Mouse (Mus musculus) intestine, embryonic 15.5 days (tissue): ENCODE measurements at regions not wholly inside any gene's neighbourhood (a gene's known extent, or its start where the extent isn't known, plus 50 kb on each side); places are given as distances from the start of the nearest gene placed in this dataset.

Experiments
- ATAC-seq: fragments of 200-750 bp; cut with Nextera tagmentation; 2 replicates; pipeline ENCODE4 v1.8.0; 2017; ENCODE audit warnings: moderate TSS enrichment, moderate library complexity
- H3K27ac ChIP-seq: fragments of 300-500 bp; sonication (generic); 2 replicates; pipeline ENCODE4 v1.5.1; 2015; ENCODE audit warnings: mild to moderate bottlenecking, inconsistent platforms
- H3K27me3 ChIP-seq: fragments of 300-500 bp; sonication (generic); replicated peaks from 2 replicates; pipeline ENCODE4 v1.6.1; 2015; ENCODE audit warnings: inconsistent platforms
- H3K36me3 ChIP-seq: fragments of 300-500 bp; sonication (generic); 2 replicates; pipeline ENCODE4 v1.6.1; 2015; ENCODE audit warnings: inconsistent platforms
- H3K4me1 ChIP-seq: fragments of 300-500 bp; sonication (generic); replicated peaks from 2 replicates; pipeline ENCODE4 v1.6.1; 2015; ENCODE audit warnings: inconsistent platforms
- H3K4me2 ChIP-seq: fragments of 300-500 bp; sonication (generic); replicated peaks from 2 replicates; pipeline ENCODE4 v1.6.1; 2015; ENCODE audit warnings: mild to moderate bottlenecking, inconsistent platforms
- H3K4me3 ChIP-seq: fragments of 300-500 bp; sonication (generic); replicated peaks from 2 replicates; pipeline ENCODE4 v1.5.1; 2015; ENCODE audit warnings: inconsistent platforms
- H3K9ac ChIP-seq: fragments of 300-500 bp; sonication (generic); 2 replicates; pipeline ENCODE4 v1.6.1; 2015; ENCODE audit warnings: inconsistent platforms
- H3K9me3 ChIP-seq: fragments of 300-500 bp; sonication (generic); 2 replicates; pipeline ENCODE4 v1.6.1; 2016; ENCODE audit warnings: inconsistent platforms
- WGBS: fragments of 180-500 bp; shearing (Covaris S2); methylation state at CpG from one replicate; pipeline ENCODE4 v1.1.7; 2015; 5-methylcytosine and 5-hydroxymethylcytosine counted together

DNA sequence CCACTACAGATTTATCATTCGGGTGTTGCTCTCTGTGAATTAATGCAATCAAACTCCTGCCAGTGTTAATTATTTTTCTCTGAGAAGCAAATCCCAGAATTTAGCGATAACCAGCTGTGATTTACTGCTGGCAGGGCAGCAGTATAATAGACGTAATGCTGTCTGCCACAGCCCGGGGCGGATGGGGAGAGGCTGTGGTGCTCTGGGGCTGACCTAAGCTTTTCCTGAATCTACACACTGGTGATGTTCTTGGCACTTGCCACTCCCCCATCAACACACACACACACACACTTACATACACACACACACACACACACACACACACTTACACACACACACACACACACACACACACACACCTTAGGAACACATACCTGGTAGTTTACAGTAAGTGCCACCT lies 101.4 kb upstream of the Dynlrb2 start:
- 68% methylated on average over 5 of the region's 5 CpGs for WGBS
- Histone ChIP-seq H3K4me2 (no peak overlapping the region), H3K9me3 (no peaks in the 10 kb centered on the region), H3K9ac (no peak overlapping the region), H3K36me3 (no peaks in the 10 kb centered on the region), H3K4me1 (no peaks in the 10 kb centered on the region), H3K4me3 (no peak overlapping the region), H3K27me3 (no peaks in the 10 kb centered on the region), H3K27ac (no peak overlapping the region)
- ATAC-seq: no peak

DNA sequence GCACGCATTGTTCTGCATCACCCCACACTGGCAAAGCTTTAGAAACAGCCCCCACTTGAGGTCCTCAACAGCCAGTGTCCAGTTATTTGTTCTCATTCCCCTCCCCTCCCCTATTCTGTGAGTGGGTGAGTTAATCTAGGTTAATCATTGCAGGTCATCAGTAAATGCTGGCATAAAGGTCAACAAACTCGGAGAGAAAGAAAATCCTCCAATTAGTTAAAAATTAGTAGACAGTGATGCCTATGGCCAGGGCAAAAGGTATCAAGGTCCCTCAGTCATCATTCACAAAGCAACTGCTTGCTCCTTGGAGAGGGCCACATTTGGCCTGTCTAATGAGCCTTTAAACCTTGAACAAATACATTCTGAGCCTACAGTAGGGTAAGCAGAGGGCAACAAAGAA lies 105.3 kb upstream of the Dynlrb2 start:
- no peak overlapping the region for H3K27ac ChIP-seq
- no peak overlapping the region for H3K4me2 ChIP-seq
- no peaks in the 10 kb centered on the region for H3K27me3 ChIP-seq
- ATAC-seq: no peak
- 68% methylated on average over 2 of the region's 2 CpGs for WGBS
- H3K4me1 ChIP-seq: no peaks in the 10 kb centered on the region
- no peak overlapping the region for H3K9ac ChIP-seq
- H3K36me3 ChIP-seq: no peaks in the 10 kb centered on the region
- H3K4me3 ChIP-seq: no peak overlapping the region
- no peaks in the 10 kb centered on the region for H3K9me3 ChIP-seq

DNA sequence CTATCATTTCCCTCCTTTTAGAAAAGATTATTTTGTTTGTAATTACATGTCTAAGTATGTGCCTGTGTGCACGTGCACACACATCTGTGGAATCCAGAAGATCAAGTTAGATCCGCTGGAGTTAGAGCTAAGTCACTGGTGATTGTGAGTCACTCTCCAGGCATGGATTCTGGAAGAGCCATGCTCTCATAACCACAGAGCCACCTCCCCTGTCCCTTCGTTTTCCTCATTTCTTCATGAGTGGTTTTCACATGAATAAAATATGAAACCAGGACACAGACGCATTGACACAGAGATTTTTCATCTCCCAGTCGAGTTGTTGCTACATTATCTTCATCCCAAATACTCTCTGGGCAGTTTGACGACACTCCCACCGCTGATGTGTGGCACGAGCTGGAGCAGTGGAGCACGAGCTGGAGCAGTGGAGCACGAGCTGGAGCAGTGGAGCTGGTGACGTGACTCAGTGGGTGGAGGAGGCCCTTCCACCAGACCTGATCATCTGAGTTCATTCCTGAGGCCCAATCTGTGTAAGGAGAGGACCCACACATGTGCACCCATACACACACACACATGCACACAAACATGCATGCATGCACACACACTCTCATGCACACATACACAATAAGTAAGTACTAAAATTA lies 106.1 kb upstream of the Dynlrb2 start:
- H3K27me3 ChIP-seq: no peaks in the 10 kb centered on the region
- ATAC-seq: no peak
- WGBS: 78% methylated on average over 11 of the region's 11 CpGs
- no peaks in the 10 kb centered on the region for H3K4me1 ChIP-seq
- no peaks in the 10 kb centered on the region for H3K36me3 ChIP-seq
- no peak overlapping the region for H3K27ac ChIP-seq
- H3K9me3 ChIP-seq: no peaks in the 10 kb centered on the region
- H3K9ac ChIP-seq: no peak overlapping the region
- H3K4me3 ChIP-seq: no peak overlapping the region
- no peak overlapping the region for H3K4me2 ChIP-seq

DNA sequence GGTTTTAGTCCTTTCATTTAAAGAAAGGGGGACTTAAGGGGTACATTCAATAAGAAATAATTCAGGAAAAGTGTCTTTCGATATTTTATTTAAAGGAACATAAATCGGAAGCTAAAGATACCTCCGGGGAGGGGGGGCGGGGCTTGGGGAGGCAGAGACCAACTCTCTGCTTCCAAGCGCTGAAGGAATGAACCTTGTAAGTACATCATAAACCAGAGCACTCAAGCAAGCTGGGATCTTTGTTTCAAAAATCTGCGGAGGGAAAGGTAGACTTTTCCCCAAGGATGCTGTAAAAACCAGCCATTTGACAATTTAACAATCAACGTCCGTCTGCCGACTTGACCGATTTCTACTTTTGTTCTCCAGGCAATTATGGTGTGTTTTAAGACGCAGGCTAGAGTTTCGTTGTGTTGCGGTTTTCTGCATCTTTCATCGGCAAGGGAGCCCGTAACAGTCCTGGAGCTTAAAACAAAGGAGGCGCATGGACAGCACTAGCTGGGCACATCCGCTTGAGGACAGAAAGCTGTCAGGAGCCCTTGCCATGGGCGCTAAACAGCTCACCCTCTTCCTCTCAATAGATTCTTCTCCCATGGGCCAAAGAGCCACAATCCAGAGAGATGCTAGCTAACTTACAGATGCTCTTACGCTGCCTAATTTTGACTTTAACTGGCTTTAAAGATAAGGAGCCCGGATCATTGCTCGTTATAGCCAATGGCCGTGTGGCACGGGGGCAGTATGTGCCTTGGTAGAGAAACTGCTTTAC lies 119.4 kb upstream of the Dynlrb2 start:
- H3K4me3 ChIP-seq: no peak overlapping the region
- peaks cover 5% of the 10 kb centered on the region; the same call in 1 of the 2 replicates for H3K4me1 ChIP-seq
- H3K27me3 ChIP-seq: no peaks in the 10 kb centered on the region
- no peak overlapping the region for H3K27ac ChIP-seq
- no peak for ATAC-seq
- no peaks in the 10 kb centered on the region for H3K36me3 ChIP-seq
- 91% methylated on average over 23 of the region's 23 CpGs for WGBS
- no peak overlapping the region for H3K4me2 ChIP-seq
- no peaks in the 10 kb centered on the region for H3K9me3 ChIP-seq
- H3K9ac ChIP-seq: no peak overlapping the region

DNA sequence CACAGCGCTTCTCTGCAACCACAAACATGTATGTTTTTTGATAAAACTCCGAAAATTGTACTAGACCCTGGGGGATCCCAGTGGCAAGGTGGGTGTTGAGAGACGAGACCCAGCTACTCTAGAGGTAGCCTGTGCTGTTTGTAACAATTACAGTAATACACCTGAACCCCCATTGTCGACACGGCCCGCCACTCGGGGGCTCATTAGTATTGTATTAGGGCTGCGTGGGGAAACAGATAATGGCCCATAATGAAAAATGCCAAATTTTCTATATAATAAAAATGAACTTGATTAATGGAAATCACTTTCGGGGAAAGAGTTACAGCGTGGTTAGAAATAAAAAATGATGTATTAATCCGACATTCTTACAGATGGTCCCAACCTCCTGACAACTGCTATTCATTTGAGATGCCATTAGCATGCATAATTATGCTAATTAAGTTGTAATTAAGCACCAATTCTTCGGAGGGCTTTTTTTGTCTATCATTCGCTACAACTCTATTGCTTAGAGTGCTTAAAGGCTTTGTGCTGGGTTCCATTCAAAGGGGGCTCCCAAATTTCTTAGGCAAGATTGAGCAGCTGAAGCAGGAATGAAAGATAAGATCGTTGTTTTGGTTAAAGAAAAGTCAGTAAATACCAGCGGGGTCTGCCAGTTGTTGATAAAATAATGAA lies 120.2 kb upstream of the Dynlrb2 start:
- Histone ChIP-seq H3K27me3 (no peaks in the 10 kb centered on the region), H3K4me3 (no peak overlapping the region), H3K36me3 (no peaks in the 10 kb centered on the region), H3K4me2 (0 out of 2 replicates have a peak overlapping the region, but pooled peaks have one; percentile 0), H3K4me1 (peaks cover 5% of the 10 kb centered on the region; the same call in 1 of the 2 replicates), H3K9ac (no peak overlapping the region), H3K9me3 (no peaks in the 10 kb centered on the region), H3K27ac (no peak overlapping the region)
- 78% methylated on average over 15 of the region's 15 CpGs for WGBS
- ATAC-seq: no peak

DNA sequence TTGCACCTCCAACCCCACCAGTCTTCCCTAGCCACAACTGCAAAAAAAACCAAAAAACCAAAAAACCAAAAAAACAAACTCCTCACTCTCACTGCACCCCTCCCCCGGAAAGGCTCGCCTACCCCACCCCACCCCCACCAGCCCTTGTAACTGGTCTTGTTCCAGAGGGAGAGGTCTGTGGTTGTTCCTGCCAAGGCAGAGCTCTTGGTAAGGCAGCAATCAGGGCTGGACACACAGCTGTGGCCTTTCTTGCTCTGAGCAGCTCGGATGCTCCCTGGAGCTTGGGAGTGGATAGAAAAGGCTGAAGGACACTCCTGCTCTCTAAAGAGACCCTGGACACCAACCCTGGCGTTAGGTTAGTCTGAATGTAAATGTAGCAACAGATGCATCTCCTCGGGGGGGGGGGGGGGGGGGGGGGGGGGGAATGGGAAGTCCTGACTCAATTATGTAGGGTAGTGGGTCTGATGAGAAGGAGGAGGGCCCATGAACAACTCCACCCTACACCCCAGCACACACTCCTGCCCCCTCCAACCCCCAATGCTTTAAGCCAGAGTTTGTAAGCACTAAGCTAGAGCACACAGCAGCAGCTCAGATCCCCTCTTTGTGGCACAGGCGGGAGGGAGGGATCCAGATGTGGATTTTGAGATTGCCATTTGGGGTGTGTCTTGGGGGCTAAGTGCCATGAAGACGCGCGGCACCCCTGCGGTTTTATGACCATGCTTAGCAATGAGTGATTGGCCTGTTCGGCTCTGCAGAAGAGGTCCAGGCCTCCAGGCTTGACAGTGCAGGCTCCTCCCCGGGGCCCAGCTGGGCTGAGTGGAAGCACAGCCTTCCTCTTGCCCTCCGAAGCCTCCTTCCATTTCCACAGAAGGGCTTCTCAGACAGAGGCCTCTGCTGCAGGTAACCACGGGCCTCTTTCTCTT lies 121.0 kb upstream of the Dynlrb2 start:
- no peak overlapping the region for H3K4me3 ChIP-seq
- H3K9ac ChIP-seq: no peak overlapping the region
- H3K4me2 ChIP-seq: 0 out of 2 replicates have a peak overlapping the region, but pooled peaks have one; percentile 0
- ATAC-seq: peak; percentile 76
- H3K27me3 ChIP-seq: no peaks in the 10 kb centered on the region
- H3K27ac ChIP-seq: no peak overlapping the region
- H3K4me1 ChIP-seq: peaks cover 5% of the 10 kb centered on the region; the same call in 1 of the 2 replicates
- no peaks in the 10 kb centered on the region for H3K9me3 ChIP-seq
- 28% methylated on average over 13 of the region's 14 CpGs for WGBS
- no peaks in the 10 kb centered on the region for H3K36me3 ChIP-seq

DNA sequence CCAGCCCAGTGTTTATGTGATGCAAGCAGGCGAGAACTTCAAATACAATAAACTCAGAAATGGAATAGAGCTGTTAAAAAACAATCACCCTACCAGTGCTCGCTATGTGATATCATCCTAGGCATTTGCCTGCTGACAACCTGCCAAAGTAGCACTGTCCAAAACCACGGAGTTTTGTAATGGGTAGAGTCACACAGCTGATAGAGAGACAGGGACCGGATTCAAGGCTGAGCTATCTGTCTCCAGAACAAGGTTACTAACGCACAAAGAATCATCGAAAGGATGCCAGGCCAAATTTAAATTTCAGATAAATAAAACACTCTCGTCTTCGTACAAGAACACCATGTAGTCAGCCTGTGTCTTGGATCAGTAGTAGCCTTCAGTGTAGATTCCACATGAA lies 121.7 kb upstream of the Dynlrb2 start:
- H3K4me1 ChIP-seq: peaks cover 5% of the 10 kb centered on the region; the same call in 1 of the 2 replicates
- H3K9me3 ChIP-seq: no peaks in the 10 kb centered on the region
- no peak for ATAC-seq
- no peak overlapping the region for H3K4me3 ChIP-seq
- no peak overlapping the region for H3K4me2 ChIP-seq
- H3K27me3 ChIP-seq: no peaks in the 10 kb centered on the region
- no peak overlapping the region for H3K27ac ChIP-seq
- no peaks in the 10 kb centered on the region for H3K36me3 ChIP-seq
- WGBS: 69% methylated on average over 8 of the region's 8 CpGs
- H3K9ac ChIP-seq: no peak overlapping the region

DNA sequence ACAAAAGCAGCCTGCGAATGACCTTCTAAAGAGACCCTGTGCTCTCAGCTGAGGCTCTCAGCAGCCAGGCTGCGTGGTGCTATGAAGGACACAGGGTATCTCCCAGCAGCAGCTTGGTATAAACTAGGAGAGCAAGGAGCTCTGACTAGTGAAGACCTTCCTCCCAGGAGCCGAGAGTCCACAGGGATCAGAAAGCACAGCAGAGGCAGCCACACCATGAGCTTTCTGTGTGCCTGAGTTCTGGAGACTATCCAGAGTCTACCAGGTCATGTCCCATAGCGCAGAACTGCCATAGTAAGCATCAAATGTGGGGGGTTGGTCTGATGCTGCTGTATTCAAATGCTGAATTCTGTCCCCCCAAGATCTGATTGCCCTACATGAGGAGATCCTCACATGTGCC lies 124.2 kb upstream of the Dynlrb2 start:
- Histone ChIP-seq H3K4me1 (peaks cover 5% of the 10 kb centered on the region; the same call in 1 of the 2 replicates), H3K27ac (no peak overlapping the region), H3K4me3 (no peak overlapping the region), H3K27me3 (no peaks in the 10 kb centered on the region), H3K9me3 (no peaks in the 10 kb centered on the region), H3K4me2 (no peak overlapping the region), H3K36me3 (no peaks in the 10 kb centered on the region), H3K9ac (no peak overlapping the region)
- no peak for ATAC-seq
- 90% methylated on average over 4 of the region's 4 CpGs for WGBS

DNA sequence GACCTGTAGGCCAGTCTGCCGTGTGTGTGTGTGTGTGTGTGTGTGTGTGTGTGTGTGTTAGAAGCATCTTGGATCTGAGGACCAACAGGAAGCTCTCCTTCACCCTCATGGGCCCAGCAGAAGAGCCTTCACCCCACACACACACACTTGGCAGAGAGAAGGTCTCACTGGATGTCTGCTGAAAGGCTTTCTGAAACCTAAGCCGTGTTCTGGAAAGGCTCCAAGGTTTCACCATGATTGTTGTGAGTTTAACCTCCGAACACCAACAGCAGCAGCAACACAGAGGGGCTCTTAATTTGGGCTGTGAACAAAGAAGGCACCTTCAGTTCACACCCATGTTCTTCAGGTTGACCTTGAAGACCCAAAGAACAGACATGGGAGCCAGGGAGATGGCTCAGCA lies 124.9 kb upstream of the Dynlrb2 start:
- Histone ChIP-seq H3K27ac (no peak overlapping the region), H3K4me1 (peaks cover 5% of the 10 kb centered on the region; the same call in 1 of the 2 replicates), H3K4me3 (no peak overlapping the region), H3K9me3 (no peaks in the 10 kb centered on the region), H3K4me2 (no peak overlapping the region), H3K36me3 (no peaks in the 10 kb centered on the region), H3K27me3 (no peaks in the 10 kb centered on the region), H3K9ac (no peak overlapping the region)
- no peak for ATAC-seq
- 65% methylated on average over 3 of the region's 3 CpGs for WGBS

DNA sequence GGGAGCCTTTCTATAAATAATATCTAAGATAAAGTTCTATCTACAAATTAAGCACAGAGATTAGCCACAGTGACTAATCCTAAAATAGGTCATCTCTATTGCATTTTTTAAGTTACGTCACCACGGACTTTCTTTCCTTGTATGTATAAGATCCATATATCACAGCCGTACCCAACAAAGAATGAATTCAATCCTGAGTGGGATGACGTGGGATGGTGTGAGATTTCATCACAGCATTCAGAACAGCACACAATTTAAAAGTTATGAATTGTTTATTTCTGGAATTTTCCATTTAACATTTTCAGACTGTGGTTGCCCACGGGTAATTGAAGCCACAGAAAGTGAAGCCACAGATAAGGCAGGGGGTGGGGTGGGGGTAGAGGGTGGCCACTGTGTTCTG lies 129.0 kb upstream of the Dynlrb2 start:
- no peaks in the 10 kb centered on the region for H3K9me3 ChIP-seq
- H3K4me2 ChIP-seq: no peak overlapping the region
- 70% methylated on average over 5 of the region's 5 CpGs for WGBS
- H3K4me3 ChIP-seq: no peak overlapping the region
- H3K9ac ChIP-seq: no peak overlapping the region
- no peaks in the 10 kb centered on the region for H3K27me3 ChIP-seq
- H3K4me1 ChIP-seq: no peaks in the 10 kb centered on the region
- ATAC-seq: no peak
- H3K27ac ChIP-seq: no peak overlapping the region
- no peaks in the 10 kb centered on the region for H3K36me3 ChIP-seq

DNA sequence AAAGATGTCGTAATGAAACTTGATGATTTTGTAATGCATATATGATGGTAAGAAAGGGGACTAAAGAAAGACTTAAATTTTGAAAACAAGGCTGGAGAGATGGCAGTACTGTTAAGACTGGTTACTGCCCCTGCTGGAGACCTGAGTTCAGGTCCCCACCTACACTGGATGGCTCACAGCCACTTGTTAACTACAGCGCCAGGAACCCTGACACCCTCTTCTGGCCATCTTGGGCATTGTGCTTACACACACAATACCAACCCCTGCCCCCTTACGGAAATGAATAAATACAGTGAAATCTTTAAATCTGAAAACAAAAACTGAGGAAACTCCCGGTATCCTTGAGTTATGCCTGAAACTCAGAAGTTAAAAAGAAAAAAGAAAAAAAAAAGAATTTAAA lies 131.7 kb upstream of the Dynlrb2 start:
- no peak for ATAC-seq
- H3K9me3 ChIP-seq: no peaks in the 10 kb centered on the region
- H3K27ac ChIP-seq: no peak overlapping the region
- no peak overlapping the region for H3K4me3 ChIP-seq
- H3K4me2 ChIP-seq: no peak overlapping the region
- H3K27me3 ChIP-seq: no peaks in the 10 kb centered on the region
- H3K9ac ChIP-seq: no peak overlapping the region
- H3K36me3 ChIP-seq: no peaks in the 10 kb centered on the region
- WGBS: 84% methylated on average over 4 of the region's 4 CpGs
- H3K4me1 ChIP-seq: no peaks in the 10 kb centered on the region

DNA sequence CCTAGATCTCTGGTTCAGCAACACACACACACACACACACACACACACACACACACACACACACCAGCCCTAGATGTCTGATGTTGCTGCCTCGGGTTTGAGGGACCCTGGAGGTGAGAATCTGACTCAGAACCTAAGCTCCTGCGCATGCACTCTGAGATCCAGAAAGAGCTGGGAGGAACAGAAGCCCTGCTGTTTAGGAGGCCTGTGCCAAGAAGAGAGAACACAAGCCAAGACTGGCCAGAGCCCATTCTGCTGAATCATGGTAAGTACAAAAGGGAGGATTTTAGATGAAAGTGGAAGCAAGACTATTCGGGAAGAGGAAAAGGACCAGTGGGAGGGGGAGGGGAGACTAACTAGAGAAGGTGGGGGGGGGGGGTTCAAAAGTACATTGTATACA lies 132.2 kb upstream of the Dynlrb2 start:
- H3K4me2 ChIP-seq: no peak overlapping the region
- ATAC-seq: no peak; the same call in 1 of the 2 replicates
- WGBS: 48% methylated on average over 3 of the region's 3 CpGs
- H3K9me3 ChIP-seq: no peaks in the 10 kb centered on the region
- H3K27ac ChIP-seq: no peak overlapping the region
- no peak overlapping the region for H3K9ac ChIP-seq
- H3K4me1 ChIP-seq: no peaks in the 10 kb centered on the region
- no peaks in the 10 kb centered on the region for H3K36me3 ChIP-seq
- no peaks in the 10 kb centered on the region for H3K27me3 ChIP-seq
- H3K4me3 ChIP-seq: no peak overlapping the region
